Mouse (Mus musculus) cortical plate, adult 2 months (tissue): ENCODE results near the gene Rhbdl2.

ENCODE experiments used
- CTCF ChIP-seq: fragments of 200-500 bp; IDR thresholded peaks from 2 replicates; pipeline ENCODE4 v1.5.1; 2011; ENCODE audit warnings: mild to moderate bottlenecking, control low read depth, low read length; ENCODE audit not compliant: insufficient read depth; ENCODE audit errors: extremely low read depth
- POLR2A ChIP-seq: fragments of 200-500 bp; IDR thresholded peaks from 2 replicates; pipeline ENCODE4 v1.6.1; 2011; ENCODE audit warnings: mild to moderate bottlenecking, low read length, control low read depth; ENCODE audit not compliant: insufficient read depth; ENCODE audit errors: extremely low read depth

GRCm38 (mm10) chr4:123748726-123749415, 38.8 kb upstream of the Rhbdl2 start:
- TF ChIP-seq POLR2A (no peak), CTCF (no peak)
